Mouse (Mus musculus) heart, embryonic 11.5 days (tissue): ENCODE data around the gene Zfp704. TPM values are rescaled to one million over a fixed set of nuclear protein-coding genes. Genes with fewer than 3 reads are reported as not detected.

Experiments
- ATAC-seq: fragments of 200-750 bp; cut with Nextera tagmentation; replicated peaks from 2 replicates; pipeline ENCODE4 v1.8.0; 2017; ENCODE audit warnings: moderate library complexity; ENCODE audit not compliant: insufficient number of reproducible peaks, low FRiP score, low TSS enrichment
- H3K27ac ChIP-seq: fragments of 300-500 bp; sonication (generic); 2 replicates; pipeline ENCODE4 v1.5.1; 2014; ENCODE audit warnings: mild to moderate bottlenecking, low read depth, low read length
- H3K27me3 ChIP-seq: fragments of 300-500 bp; sonication (generic); 2 replicates; pipeline ENCODE4 v1.6.1; 2014; ENCODE audit warnings: mild to moderate bottlenecking, low read length, mixed read lengths; ENCODE audit not compliant: control insufficient read depth, insufficient read depth
- H3K36me3 ChIP-seq: fragments of 300-500 bp; sonication (generic); 2 replicates; pipeline ENCODE4 v1.6.1; 2014; ENCODE audit warnings: mild to moderate bottlenecking, low read length, moderate library complexity, mixed read lengths; ENCODE audit not compliant: control insufficient read depth, insufficient read depth
- H3K4me1 ChIP-seq: fragments of 300-500 bp; sonication (generic); 2 replicates; pipeline ENCODE4 v1.6.1; 2014; ENCODE audit warnings: low read length; ENCODE audit not compliant: control insufficient read depth, insufficient read depth
- H3K4me2 ChIP-seq: fragments of 300-500 bp; sonication (generic); 2 replicates; pipeline ENCODE4 v1.6.1; 2014; ENCODE audit warnings: mild to moderate bottlenecking, moderate library complexity
- H3K4me3 ChIP-seq: fragments of 300-500 bp; sonication (generic); 2 replicates; pipeline ENCODE4 v1.5.1; 2014; ENCODE audit warnings: low read depth, low read length
- H3K9ac ChIP-seq: fragments of 300-500 bp; sonication (generic); 2 replicates; pipeline ENCODE4 v1.6.1; 2014; ENCODE audit warnings: mild to moderate bottlenecking, low read depth, low read length, moderate library complexity
- H3K9me3 ChIP-seq: fragments of 300-500 bp; sonication (generic); replicated peaks from 2 replicates; pipeline ENCODE4 v1.6.1; 2016; ENCODE audit warnings: low read length; ENCODE audit not compliant: control insufficient read depth
- WGBS: fragments of 180-500 bp; shearing (Covaris S2); extraction: QIAGEN DNeasy Blood & Tissue Kit; methylation state at CpG from one replicate; pipeline ENCODE4 v1.1.7; 2014; ENCODE audit not compliant: insufficient replicate concordance; 5-methylcytosine and 5-hydroxymethylcytosine counted together
- polyA plus RNA-seq: library from polyadenylated mRNA; unstranded; fragments of >200 nt; fragmentation: Nextera tagmentation; extraction: Ambion mirVana; gene quantifications from 2 replicates; pipeline ENCODE4 v1.2.1, GENCODE M21; 2014

Zfp704 gene
- polyA plus RNA-seq, 1 experiment from 2014 or later = 7.9 TPM

GRCm38 (mm10) chr3:9444558-9444957, 165.3 kb downstream of the Zfp704 start:
- 64% methylated on average over 5 of the region's 5 CpGs for WGBS
- no peak overlapping the region for H3K4me2 ChIP-seq
- H3K9ac ChIP-seq = no peak overlapping the region
- H3K36me3 ChIP-seq = peaks cover 4% of the 10 kb centered on the region; the same call in 1 of the 2 replicates
- ATAC-seq = no peak
- no peak overlapping the region for H3K4me3 ChIP-seq
- no peaks in the 10 kb centered on the region for H3K9me3 ChIP-seq
- no peak overlapping the region for H3K27ac ChIP-seq
- no peaks in the 10 kb centered on the region for H3K27me3 ChIP-seq
- peaks cover 40% of the 10 kb centered on the region for H3K4me1 ChIP-seq

GRCm38 (mm10) chr3:9443981-9444380, 165.9 kb downstream of the Zfp704 start:
- Histone ChIP-seq H3K36me3 (peaks cover 4% of the 10 kb centered on the region; the same call in 1 of the 2 replicates), H3K4me1 (peaks cover 36% of the 10 kb centered on the region), H3K4me2 (no peak overlapping the region), H3K27ac (0 out of 2 replicates have a peak overlapping the region, but pooled peaks have one; percentile 31), H3K27me3 (no peaks in the 10 kb centered on the region), H3K9me3 (no peaks in the 10 kb centered on the region), H3K9ac (no peak overlapping the region), H3K4me3 (no peak overlapping the region)
- ATAC-seq = no peak
- WGBS = 93% methylated on average over 7 of the region's 7 CpGs

DNA sequence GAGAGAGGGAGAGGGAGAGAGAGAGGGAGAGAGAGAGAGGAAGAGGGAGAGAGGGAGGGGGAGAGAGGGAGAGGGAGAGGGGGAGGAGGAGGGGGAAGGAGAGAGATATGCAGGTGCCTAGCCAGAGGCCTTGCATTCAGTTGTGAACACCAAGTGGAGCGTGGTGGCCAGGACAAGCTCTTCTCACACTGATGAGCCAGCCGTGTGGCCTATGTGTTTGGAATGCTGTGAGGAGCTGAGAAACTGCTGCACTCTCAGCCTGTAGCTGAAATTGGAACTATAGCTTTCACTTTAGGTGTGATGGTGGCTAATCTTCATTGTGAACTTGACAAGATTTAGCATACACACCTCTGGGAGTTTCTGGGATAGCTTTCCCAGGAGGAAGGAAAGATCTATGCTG, 166.4 kb downstream of the Zfp704 start:
- 50% methylated on average over 2 of the region's 2 CpGs for WGBS

GRCm38 (mm10) chr3:9441566-9442540, 168.0 kb downstream of the Zfp704 start:
- 0 out of 2 replicates have a peak, but pooled peaks cover 3% of the 10 kb centered on the region for H3K36me3 ChIP-seq
- no peaks in the 10 kb centered on the region for H3K27me3 ChIP-seq
- 0 out of 2 replicates have a peak overlapping the region, but pooled peaks have one; percentile 47 for H3K9ac ChIP-seq
- no peaks in the 10 kb centered on the region for H3K9me3 ChIP-seq
- H3K4me2 ChIP-seq = peak overlapping the region; percentile 5; the same call in 1 of the 2 replicates
- H3K27ac ChIP-seq = peak overlapping the region; percentile 85
- no peak overlapping the region for H3K4me3 ChIP-seq
- H3K4me1 ChIP-seq = peaks cover 36% of the 10 kb centered on the region
- 59% methylated on average over 27 of the region's 27 CpGs for WGBS
- ATAC-seq = no peak

More for the DNA sequence above, 166.4 kb downstream of the Zfp704 start:
- no peak for ATAC-seq
- no peak overlapping the region for H3K4me3 ChIP-seq
- peak overlapping the region; percentile 31; the same call in 1 of the 2 replicates for H3K27ac ChIP-seq
- H3K4me2 ChIP-seq = no peak overlapping the region
- H3K36me3 ChIP-seq = peaks cover 2% of the 10 kb centered on the region; the same call in 1 of the 2 replicates
- H3K27me3 ChIP-seq = no peaks in the 10 kb centered on the region
- no peaks in the 10 kb centered on the region for H3K9me3 ChIP-seq
- H3K9ac ChIP-seq = no peak overlapping the region
- peaks cover 36% of the 10 kb centered on the region for H3K4me1 ChIP-seq

DNA sequence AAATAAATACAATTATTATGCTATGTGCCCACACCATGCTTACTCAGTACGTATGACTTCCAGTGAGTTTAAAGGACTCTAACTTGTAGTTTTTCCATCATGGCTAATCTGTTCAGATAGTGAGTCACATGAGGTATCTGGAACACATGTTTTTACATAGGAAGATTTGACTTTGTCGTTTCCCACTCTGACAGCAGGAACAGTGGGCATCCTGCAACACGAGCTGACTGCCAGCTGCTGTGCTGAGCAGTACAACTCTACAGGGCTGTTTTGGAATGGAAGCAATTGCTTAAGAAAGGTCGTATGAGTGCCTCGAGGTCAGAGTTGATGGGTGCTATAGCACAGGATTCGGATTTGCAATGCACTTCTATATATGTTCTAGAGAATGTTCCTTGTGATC, 169.4 kb downstream of the Zfp704 start:
- Histone ChIP-seq H3K27me3 (no peaks in the 10 kb centered on the region), H3K36me3 (0 out of 2 replicates have a peak, but pooled peaks cover 3% of the 10 kb centered on the region), H3K9ac (no peak overlapping the region), H3K4me3 (no peak overlapping the region), H3K4me2 (no peak overlapping the region), H3K4me1 (peaks cover 36% of the 10 kb centered on the region), H3K27ac (0 out of 2 replicates have a peak overlapping the region, but pooled peaks have one; percentile 85), H3K9me3 (no peaks in the 10 kb centered on the region)
- ATAC-seq = no peak
- WGBS = 59% methylated on average over 6 of the region's 6 CpGs

GRCm38 (mm10) chr3:9439619-9440286, 170.1 kb downstream of the Zfp704 start:
- WGBS = 68% methylated on average over 11 of the region's 11 CpGs
- 0 out of 2 replicates have a peak, but pooled peaks cover 7% of the 10 kb centered on the region for H3K36me3 ChIP-seq
- ATAC-seq = no peak
- no peaks in the 10 kb centered on the region for H3K27me3 ChIP-seq
- H3K4me1 ChIP-seq = peaks cover 36% of the 10 kb centered on the region
- no peak overlapping the region for H3K4me2 ChIP-seq
- no peak overlapping the region for H3K9ac ChIP-seq
- no peak overlapping the region for H3K27ac ChIP-seq
- H3K9me3 ChIP-seq = no peaks in the 10 kb centered on the region
- H3K4me3 ChIP-seq = no peak overlapping the region

DNA sequence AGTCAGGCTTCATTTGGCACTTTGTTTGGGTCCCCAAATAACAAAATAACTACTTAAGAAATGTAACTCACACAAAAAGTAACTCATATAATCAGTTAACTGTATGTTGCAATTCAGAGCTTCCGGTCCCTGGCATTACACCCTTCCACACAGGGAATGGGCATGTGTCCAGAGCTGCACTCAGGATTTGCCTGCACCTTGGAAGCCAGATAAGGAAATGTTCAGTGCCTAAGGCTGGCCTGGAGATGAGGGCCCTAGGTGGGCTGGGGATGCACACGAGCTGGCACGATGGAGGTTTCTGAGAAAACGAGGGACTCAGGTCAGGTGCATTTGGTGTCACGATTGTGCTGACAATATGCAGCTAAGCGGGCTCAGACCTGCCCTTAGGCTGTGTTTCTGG, 173.6 kb downstream of the Zfp704 start:
- H3K4me1 ChIP-seq = peaks cover 23% of the 10 kb centered on the region

DNA sequence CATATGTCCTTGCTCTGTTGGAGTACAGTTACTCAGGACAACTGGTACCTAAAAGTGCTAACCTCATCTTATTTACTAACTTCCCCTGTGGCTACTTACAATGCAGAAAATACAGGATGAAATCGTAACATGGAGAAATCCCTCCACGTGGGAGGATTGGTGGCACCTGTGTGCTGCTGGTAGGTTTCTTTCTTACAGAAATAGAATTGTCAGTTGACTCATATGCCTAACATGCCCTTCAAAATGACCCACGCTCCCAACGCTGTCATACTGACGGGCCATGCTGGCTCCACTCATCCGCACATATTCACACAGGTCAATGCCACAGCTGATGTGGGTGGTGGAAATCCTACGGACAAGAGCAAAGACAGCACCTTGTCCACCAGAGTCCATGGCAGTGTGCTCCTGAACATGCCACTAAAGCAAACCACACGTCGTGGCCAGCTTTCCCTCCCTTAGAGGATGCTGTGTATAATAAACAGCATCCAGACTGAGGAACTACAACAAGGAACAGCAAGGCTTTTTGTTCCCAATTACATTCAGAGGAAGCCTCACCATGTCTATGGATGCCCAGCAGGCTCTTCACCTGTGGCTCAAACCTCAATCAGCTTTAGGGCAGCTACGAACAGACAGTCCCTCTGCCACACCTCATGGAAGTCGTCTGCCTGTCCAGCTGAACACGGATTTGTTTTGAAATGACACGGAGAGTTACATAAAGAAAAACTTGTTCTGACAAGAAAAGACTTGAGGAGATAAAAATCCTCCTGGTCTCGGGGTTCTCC, 175.3 kb downstream of the Zfp704 start:
- no peaks in the 10 kb centered on the region for H3K27me3 ChIP-seq
- H3K4me2 ChIP-seq = no peak overlapping the region
- H3K27ac ChIP-seq = no peak overlapping the region
- 82% methylated on average over 14 of the region's 14 CpGs for WGBS
- peaks cover 8% of the 10 kb centered on the region; the same call in 1 of the 2 replicates for H3K4me1 ChIP-seq
- H3K36me3 ChIP-seq = 0 out of 2 replicates have a peak, but pooled peaks cover 7% of the 10 kb centered on the region
- no peak overlapping the region for H3K9ac ChIP-seq
- ATAC-seq = no peak
- H3K9me3 ChIP-seq = no peaks in the 10 kb centered on the region
- no peak overlapping the region for H3K4me3 ChIP-seq

More for the DNA sequence above, 173.6 kb downstream of the Zfp704 start:
- H3K4me3 ChIP-seq = no peak overlapping the region
- no peaks in the 10 kb centered on the region for H3K27me3 ChIP-seq
- no peak overlapping the region for H3K4me2 ChIP-seq
- no peak overlapping the region for H3K27ac ChIP-seq
- ATAC-seq = no peak
- H3K36me3 ChIP-seq = 0 out of 2 replicates have a peak, but pooled peaks cover 7% of the 10 kb centered on the region
- WGBS = 79% methylated on average over 6 of the region's 6 CpGs
- H3K9ac ChIP-seq = no peak overlapping the region
- H3K9me3 ChIP-seq = no peaks in the 10 kb centered on the region
